Mouse (Mus musculus) fibroblast of lung, adult 2 months (primary cell): ENCODE measurements around the gene L2hgdh.

Experiments
- DNase-seq: peaks from one replicate; pipeline ENCODE4 v3.0.0-alpha.2; 2011; ENCODE audit warnings: low read depth

L2hgdh gene

GRCm38 (mm10) chr12:69730306-69730705 is 5.6 kb upstream of the L2hgdh start:
- DNase-seq: no peak

- no peak for DNase-seq
Observed at GRCm38 (mm10) chr12:69729246-69729645, 4.6 kb upstream of the L2hgdh start.

GRCm38 (mm10) chr12:69724018-69724710 is 509 bp downstream of the L2hgdh start:
- DNase-seq: no peak

GRCm38 (mm10) chr12:69723376-69723775 is 1.3 kb downstream of the L2hgdh start:
- DNase-seq: no peak

GRCm38 (mm10) chr12:69722857-69723256 is 1.8 kb downstream of the L2hgdh start:
- no peak for DNase-seq

GRCm38 (mm10) chr12:69713628-69714027 is 11.0 kb downstream of the L2hgdh start:
- DNase-seq: no peak

GRCm38 (mm10) chr12:69704799-69705458 is 19.7 kb downstream of the L2hgdh start:
- no peak for DNase-seq

GRCm38 (mm10) chr12:69698352-69698751 is 26.3 kb downstream of the L2hgdh start:
- no peak for DNase-seq

- DNase-seq: no peak
Observed at GRCm38 (mm10) chr12:69696746-69697145, 27.9 kb downstream of the L2hgdh start.

- no peak for DNase-seq
Observed at GRCm38 (mm10) chr12:69693471-69693870, 31.2 kb downstream of the L2hgdh start.

GRCm38 (mm10) chr12:69690714-69691113 is 34.0 kb downstream of the L2hgdh start:
- DNase-seq: no peak

- DNase-seq: no peak
Observed at GRCm38 (mm10) chr12:69689094-69689493, 35.6 kb downstream of the L2hgdh start.

GRCm38 (mm10) chr12:69688368-69688767 is 36.3 kb downstream of the L2hgdh start:
- DNase-seq: no peak

- DNase-seq: peak; percentile 83
Observed at GRCm38 (mm10) chr12:69683537-69683936, 41.1 kb downstream of the L2hgdh start.

- no peak for DNase-seq
Observed at GRCm38 (mm10) chr12:69682788-69683419, 41.8 kb downstream of the L2hgdh start.

- peak; percentile 29 for DNase-seq
Observed at GRCm38 (mm10) chr12:69682065-69682787, 42.4 kb downstream of the L2hgdh start.

GRCm38 (mm10) chr12:69681566-69682061 is 43.1 kb downstream of the L2hgdh start, which contains the start of gene Sos2:
Gene Sos2, minus strand, starts transcription at chr12:69681852.
- DNase-seq: no peak

- peak; percentile 42 for DNase-seq
Observed at GRCm38 (mm10) chr12:69680635-69681565, 43.8 kb downstream of the L2hgdh start.

GRCm38 (mm10) chr12:69676157-69676556 is 48.5 kb downstream of the L2hgdh start:
- DNase-seq: no peak

GRCm38 (mm10) chr12:69674576-69675537 is 49.8 kb downstream of the L2hgdh start:
- DNase-seq: no peak
